Mouse (Mus musculus) T-helper 2 cell (primary cell): ENCODE measurements around the gene Vmn1r188.

Experiments used
- in situ Hi-C: fragments of 300-600 bp; cut with MboI, MseI; formaldehyde crosslinking; loops from one replicate; pipeline ENCODE4 v1.15.1; 2025; ENCODE audit warnings: high pct_unique_total_duplicates

Gene Vmn1r188

DNA sequence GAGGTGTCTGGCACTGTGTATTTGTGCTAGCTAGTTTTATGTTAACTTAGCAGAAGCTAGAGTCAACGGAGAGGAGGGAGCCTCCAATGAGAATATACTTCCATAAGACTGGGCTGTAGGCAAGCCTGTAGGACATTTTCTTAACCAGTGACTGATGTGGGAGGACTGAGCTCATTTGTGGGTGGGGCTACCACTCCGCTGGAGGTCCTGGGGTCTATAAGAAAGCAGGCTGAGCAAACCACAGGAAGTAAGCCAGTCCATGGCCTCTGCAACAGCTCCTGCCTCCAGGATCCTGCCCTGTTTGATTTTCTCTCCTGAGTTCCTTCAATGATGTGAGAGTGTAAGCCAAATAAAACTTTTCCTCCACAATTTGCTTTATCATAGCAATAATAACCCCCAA lies 38.9 kb upstream of the Vmn1r188 start:
- in situ Hi-C loops: loop anchor here (10.0 kb wide), 2 partner anchors 1489 to 1719 kb away; partner anchors contain the start of genes Hist1h1a, Hist1h2af, Hist1h3a and Hist1h3g

DNA sequence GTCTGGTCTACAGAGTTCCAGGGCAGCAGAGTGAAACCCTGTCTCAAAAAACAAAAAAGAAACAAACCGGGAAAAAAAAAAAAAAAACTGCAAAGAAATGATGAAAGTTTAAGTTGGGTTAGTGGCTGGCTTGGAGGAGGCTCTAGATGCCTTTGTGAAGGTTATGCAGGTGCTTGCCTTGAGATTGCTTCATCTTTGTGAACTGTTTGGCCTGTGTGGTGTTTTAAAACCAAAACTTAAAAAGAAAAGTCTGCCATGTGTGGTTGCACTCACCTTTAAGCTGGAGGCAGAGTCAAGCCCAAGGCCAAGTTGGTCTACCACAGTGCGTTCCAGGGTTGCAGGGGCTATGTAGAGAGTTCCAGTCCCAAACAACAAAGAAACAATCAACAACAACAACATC lies 35.2 kb upstream of the Vmn1r188 start:
- in situ Hi-C loops: loop anchor here (10.0 kb wide), 2 partner anchors 1486 to 1716 kb away; partner anchors contain the start of genes Hist1h1a, Hist1h2af, Hist1h3a and Hist1h3g

DNA sequence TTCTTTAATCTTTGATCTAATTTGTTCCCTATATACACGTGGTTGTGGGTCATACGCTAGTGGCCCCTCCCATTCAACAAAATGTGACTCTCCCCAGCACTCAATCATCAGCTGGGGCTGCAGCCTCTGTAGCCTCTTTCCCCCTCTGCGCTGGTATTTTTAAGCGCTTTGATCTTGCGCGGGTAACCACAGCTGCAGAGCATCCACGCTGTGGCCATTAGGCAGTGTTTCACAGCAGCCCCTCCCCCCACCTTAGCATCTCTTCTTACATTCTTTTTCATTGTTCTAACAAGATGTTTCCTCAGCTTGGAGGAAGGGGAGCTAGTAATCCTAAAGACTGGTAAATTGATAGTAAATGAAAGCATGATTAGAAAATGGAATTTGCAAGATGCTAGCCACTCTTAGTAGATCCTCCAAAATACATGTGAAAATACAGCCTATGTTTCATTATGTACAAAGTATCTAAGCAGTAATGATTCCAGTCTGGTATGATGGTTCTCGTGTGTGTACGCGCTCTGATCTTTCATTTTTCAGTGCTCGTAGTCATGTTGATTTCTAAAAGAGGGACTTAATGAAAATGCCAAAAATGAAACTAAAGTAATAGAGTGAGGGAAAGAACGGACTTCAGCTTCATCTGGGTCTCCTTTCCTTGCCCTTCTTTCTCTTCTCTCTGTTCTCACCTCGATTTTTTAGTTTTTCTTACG lies 34.4 kb upstream of the Vmn1r188 start:
- in situ Hi-C loops: loop anchor here (5.0 to 10.0 kb wide), 3 partner anchors 1352 to 1715 kb away; partner anchors contain the start of genes Hist1h1a, Hist1h2af, Hist1h3a and Hist1h3g

DNA sequence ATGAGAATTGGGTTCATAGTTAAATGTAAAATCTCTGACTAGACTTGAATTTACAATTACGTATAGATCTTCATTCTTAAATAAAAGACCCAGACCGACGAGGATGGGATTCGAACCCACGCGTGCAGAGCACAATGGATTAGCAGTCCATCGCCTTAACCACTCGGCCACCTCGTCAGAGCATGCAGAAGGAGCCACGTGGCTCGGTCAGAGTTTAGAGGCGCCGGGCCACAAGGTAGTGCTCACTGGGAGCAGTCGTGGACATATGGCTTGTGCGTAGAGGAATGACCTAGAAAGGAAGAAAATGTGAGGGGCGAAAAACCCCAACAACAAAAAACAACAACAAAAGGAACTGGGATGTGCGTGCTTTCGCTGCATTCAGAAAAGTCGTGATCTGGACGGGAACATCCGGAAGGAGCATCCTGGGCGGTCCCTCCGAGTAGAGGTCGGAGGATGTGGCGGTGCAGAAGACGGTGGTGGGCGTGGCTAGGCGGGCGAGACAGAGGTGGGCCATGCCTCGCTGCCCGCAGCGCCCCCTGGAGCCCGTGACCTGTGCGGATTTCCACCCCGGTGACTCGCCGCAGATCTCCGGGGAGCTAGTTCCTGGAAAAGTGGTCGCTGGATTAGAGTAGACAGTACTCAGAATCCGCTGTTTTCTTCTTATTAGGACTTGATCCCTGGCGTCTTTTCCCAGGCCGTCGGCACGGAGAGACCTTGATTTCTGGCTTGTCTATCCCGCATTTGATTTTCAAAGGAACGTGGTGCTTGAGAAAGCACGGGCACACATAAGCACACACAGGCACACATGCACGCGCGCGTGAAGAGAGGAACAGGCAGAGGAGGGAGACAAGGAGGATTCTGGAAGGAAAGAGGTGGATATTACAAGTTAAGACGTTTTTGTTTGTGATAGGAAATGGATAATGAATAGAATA lies 33.4 kb upstream of the Vmn1r188 start:
- in situ Hi-C loops: loop anchor here (5.0 kb wide), 1 partner anchor 1351 kb away; no protein-coding TSS in a partner anchor

DNA sequence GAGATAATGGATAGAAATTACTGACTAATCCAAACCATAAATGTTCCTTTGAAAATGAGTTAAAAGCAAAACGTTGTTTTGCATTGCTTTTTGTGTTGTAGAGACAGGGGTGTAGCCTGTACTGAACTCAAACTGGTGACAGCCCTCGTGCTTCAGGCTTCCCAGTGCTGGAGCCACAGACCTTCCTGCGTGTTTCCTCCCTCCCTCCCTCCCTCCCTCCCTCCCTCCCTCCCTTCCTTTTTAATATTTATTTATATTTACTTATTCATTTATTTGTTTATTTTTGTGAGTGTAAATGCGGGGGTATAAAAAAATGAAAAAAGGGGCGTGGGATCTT lies 32.7 kb upstream of the Vmn1r188 start:
- in situ Hi-C loops: loop anchor here (5.0 kb wide), 1 partner anchor 1351 kb away; no protein-coding TSS in a partner anchor

DNA sequence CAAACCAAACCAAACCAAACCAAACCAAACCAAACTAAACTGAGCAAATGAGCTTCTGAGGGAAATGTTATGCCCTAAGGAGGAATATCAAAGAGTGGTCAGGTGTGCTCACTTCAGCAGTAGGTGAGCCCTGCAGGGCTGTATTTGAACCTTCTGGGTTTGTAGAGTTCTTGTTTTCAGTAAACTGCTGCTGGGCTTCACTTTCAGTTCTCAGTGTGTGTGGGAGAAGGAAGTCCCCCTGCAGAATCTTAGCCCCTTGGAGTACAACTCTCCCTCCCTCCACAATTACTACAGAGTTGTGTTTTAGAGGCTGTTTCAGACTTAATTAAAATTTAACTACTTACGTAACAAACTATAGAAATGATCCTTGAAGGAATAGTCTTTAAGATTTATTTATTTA lies 30.5 kb upstream of the Vmn1r188 start:
- in situ Hi-C loops: loop anchor here (5.0 kb wide), 1 partner anchor 1349 kb away; no protein-coding TSS in a partner anchor

DNA sequence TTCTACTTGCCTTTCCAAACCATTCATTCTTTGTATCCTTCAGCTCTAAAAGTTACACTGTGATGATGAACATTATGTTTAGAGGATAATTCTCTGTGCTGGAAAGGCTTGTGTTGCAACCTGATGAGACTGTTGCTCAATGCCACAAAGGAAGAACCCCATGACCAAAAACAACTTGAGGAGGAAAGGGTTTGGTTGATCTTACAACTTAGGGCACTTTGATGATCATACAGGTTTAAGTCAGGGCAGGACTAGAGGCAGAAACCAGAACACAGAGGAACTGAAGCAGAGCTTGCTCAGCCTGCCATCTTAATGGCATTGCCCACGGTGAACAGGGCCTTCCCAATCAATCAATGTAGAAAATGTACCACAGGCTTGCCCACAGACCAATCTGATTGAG lies 22.8 kb upstream of the Vmn1r188 start:
- in situ Hi-C loops: no loop called here

DNA sequence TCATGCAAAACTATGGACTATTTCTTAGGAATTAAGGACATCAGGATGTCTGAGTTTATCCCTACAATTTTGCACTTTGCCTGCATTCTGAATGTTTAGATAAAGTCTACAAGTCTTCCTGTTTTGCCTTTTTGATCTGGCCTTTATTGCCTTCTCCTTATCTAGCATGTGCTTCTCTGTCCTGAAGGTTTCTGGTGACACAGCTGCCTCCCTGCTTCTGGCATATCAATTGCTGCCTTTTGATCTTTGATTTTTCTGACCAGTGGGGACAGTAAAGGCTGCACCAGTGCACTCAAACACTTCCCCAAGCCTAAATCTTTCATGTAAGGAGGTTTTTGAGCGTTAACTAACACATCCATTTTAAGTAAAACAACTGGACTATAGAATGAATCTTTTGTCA lies 20.8 kb upstream of the Vmn1r188 start:
- in situ Hi-C loops: no loop called here

DNA sequence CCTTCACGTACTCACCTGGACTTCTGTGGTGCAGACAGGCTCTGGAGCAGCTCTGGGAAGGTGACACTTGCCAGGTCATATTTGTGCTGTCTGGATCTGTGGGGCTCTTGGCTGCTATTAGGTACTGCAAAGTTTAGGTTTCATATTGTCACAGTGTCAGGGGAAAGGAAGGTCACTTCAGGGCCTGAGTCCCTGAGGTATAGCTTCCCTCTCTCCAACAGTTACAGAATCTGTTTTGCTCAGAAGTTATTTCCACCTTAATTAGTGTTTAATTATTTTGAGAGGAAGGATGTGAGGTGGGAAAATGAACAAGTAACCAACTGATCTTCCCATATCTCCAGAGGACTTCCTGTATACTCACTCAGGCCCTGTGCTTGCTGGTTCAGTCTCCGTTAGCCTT lies 21.5 kb downstream of the Vmn1r188 start, which contains the start of gene Vmn1r189:
TSS of gene Vmn1r189 (minus strand) at position 101 of the 400 bp plus-strand sequence.
- in situ Hi-C loops: loop anchor here (5.0 kb wide), 1 partner anchor 1107 kb away; the partner anchor contains the start of gene Vmn1r221

DNA sequence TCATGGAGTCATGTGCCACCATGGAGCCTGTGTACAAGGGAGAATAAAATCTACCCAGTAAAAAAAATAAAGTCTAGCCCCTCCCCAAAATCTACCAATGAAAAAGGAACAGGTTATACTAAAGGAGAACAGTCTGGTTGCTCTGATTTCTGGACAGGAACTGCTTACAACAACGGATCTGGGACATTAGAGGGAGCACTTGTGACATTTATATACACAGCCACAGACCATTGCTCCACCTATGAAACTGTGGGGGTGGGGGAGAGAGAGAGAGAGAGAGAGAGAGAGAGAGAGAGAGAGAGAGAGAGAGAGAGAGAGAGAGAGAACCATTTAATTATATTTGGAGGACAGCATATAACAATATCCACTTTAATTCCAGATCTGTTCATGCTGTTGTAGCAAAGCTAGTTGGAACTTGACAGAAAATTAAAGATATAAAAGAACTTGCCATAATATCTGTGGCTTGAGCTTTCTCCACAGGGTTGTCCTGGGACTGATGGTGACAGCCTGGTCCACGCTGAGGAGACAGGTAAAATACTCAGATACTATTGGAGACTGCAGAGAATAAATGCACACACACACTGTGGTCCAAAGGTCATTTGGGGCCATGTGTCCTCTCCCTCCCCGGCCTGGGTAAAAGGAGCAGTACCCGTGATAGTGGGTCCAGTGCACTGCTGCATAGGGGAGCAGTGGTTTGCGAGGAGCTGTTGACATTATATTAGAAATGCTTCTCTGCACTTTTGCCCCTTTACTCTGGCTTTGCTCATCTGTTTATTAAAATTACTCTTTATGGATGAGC lies 52.5 kb downstream of the Vmn1r188 start:
- in situ Hi-C loops: loop anchor here (25.0 kb wide), 1 partner anchor 1149 kb away; no protein-coding TSS in a partner anchor
